Mouse (Mus musculus) right cerebral cortex, adult 18-20 months (tissue): ENCODE measurements around the gene Hist1h1c.
"Not testable (repeated sequence)": the region's sequence is repeated elsewhere in the genome, so short reads cannot be mapped to it uniquely, and the experiment has no call there.

ENCODE experiments used
- DNase-seq: peaks from one replicate; pipeline ENCODE4 v3.0.0; 2022; ENCODE audit warnings: mixed read lengths

Gene Hist1h1c

GRCm38 (mm10) chr13:23761871-23762821 is 23.5 kb downstream of the Hist1h1c start, which contains the start of gene Hist1h3a:
Gene Hist1h3a (minus strand): TSS chr13:23762386.
- peak; percentile 70 for DNase-seq

GRCm38 (mm10) chr13:23763242-23763585 is 24.6 kb downstream of the Hist1h1c start:
- no peak for DNase-seq

GRCm38 (mm10) chr13:23763586-23764323 is 25.1 kb downstream of the Hist1h1c start, which contains the start of gene Hist1h1a:
Gene Hist1h1a (plus strand): TSS chr13:23763666.
- DNase-seq: peak; percentile 83

GRCm38 (mm10) chr13:23764324-23765171 is 25.9 kb downstream of the Hist1h1c start:
- DNase-seq: no peak

- DNase-seq: no peak
Observed at GRCm38 (mm10) chr13:23765172-23765513, 26.5 kb downstream of the Hist1h1c start.

- no peak for DNase-seq
Observed at GRCm38 (mm10) chr13:23766772-23767171, 28.2 kb downstream of the Hist1h1c start.

GRCm38 (mm10) chr13:23768834-23769397 is 30.3 kb downstream of the Hist1h1c start:
- DNase-seq: no peak

GRCm38 (mm10) chr13:23769613-23770012 is 31.0 kb downstream of the Hist1h1c start, which contains the start of gene Trim38:
Gene Trim38 (plus strand): TSS chr13:23769913.
- not testable (repeated sequence) for DNase-seq

- peak; percentile 63 for DNase-seq
Observed at GRCm38 (mm10) chr13:23772561-23773313, 34.1 kb downstream of the Hist1h1c start.

- DNase-seq: no peak
Observed at GRCm38 (mm10) chr13:23778339-23778738, 39.7 kb downstream of the Hist1h1c start.

- DNase-seq: no peak
Observed at GRCm38 (mm10) chr13:23779025-23779424, 40.4 kb downstream of the Hist1h1c start.
